In genomic region chr1:40380990-40381389, GRCm38 (mm10) we compare ENCODE assay signal across 22 mouse cellular contexts. TPM values are rescaled to one million over a fixed set of nuclear protein-coding genes. Genes with fewer than 3 reads are reported as not detected.
DNase-seq lines count a peak whose midpoint lies in the region; ATAC-seq and TF ChIP-seq lines count a peak whose summit lies in the region.
"Had no signal": no experiment of that assay in that cellular context is flagged by ENCODE, and none has a peak within 500 bp of the region (broad histone marks: within the 10 kb centered on the region; RNA-seq: fewer than 3 reads in every experiment).

No protein-coding gene starts in this region.

- TF ChIP-seq POLR2A in thymus, adult 2 months (IDR thresholded peaks at IDR 0.05; ENCODE audit: control insufficient read depth, extremely low read depth, insufficient read depth, low read length, poor library complexity) = no peak

- 61% methylated on average over 11 of the region's 11 CpGs for WGBS in thymus, adult 2 months

- no peak for TF ChIP-seq CTCF in thymus, adult 2 months (IDR thresholded peaks at IDR 0.05; ENCODE audit: borderline replicate concordance, control insufficient read depth, extremely low read depth, insufficient read depth, low read length, poor library complexity)

- H3K4me1 ChIP-seq in thymus, adult 2 months (replicated peaks; ENCODE audit: control insufficient read depth, insufficient read depth, low read length) = peaks cover 9% of the 10 kb centered on the region
- H3K4me1 ChIP-seq: embryonic facial prominence, embryonic 12.5 days; forebrain, embryonic 12.5 days; liver, embryonic 13.5 days; midbrain, embryonic 15.5 days; stomach, embryonic 15.5 days had no signal

- no peaks in the 10 kb centered on the region for H3K27me3 ChIP-seq in thymus, adult 2 months (ENCODE audit: control insufficient read depth, insufficient read depth, low read length)
- H3K27me3 ChIP-seq: embryonic facial prominence, embryonic 12.5 days; forebrain, embryonic 12.5 days; liver, embryonic 13.5 days; midbrain, embryonic 15.5 days; stomach, embryonic 15.5 days had no signal

- H3K36me3 ChIP-seq in thymus, adult 2 months (ENCODE audit: control insufficient read depth, insufficient read depth, low read length) = no peaks in the 10 kb centered on the region
- H3K36me3 ChIP-seq: embryonic facial prominence, embryonic 12.5 days; forebrain, embryonic 12.5 days; liver, embryonic 13.5 days; midbrain, embryonic 15.5 days; stomach, embryonic 15.5 days had no signal

- H3K4me3 ChIP-seq in thymus, adult 2 months (ENCODE audit: control insufficient read depth, insufficient read depth, low read length) = no peak overlapping the region
- H3K4me3 ChIP-seq: embryonic facial prominence, embryonic 12.5 days; erythroblast, embryonic 14.5 days; forebrain, embryonic 12.5 days; liver, embryonic 13.5 days; midbrain, embryonic 15.5 days; stomach, embryonic 15.5 days had no signal

- ATAC-seq in erythroblast, adult 5-6 weeks (replicated peaks; ENCODE audit: low FRiP score, poor library complexity, severe bottlenecking) = no peak
- ATAC-seq: hindbrain, postnatal 0 days; midbrain, embryonic 15.5 days had no signal

- H3K27ac ChIP-seq in thymus, adult 2 months (ENCODE audit: control insufficient read depth, insufficient read depth, low read length) = no peak overlapping the region
- H3K27ac ChIP-seq: embryonic facial prominence, embryonic 12.5 days; forebrain, embryonic 12.5 days; hindbrain, postnatal 0 days; liver, embryonic 13.5 days; midbrain, embryonic 15.5 days; stomach, embryonic 15.5 days had no signal

- peak; percentile 18 for DNase-seq in thymus, adult 2 months
- no peak for DNase-seq in thymus, postnatal 10 days (ENCODE audit: low spot score in 2 of 2)
- DNase-seq in CD8-positive naive resting alpha-beta T cell, adult 2 months (ENCODE audit: low read depth in 2 of 2, low spot score in 2 of 2) = peak; percentile 40 to 57
- DNase-seq in induced T-regulatory cell, adult 2 months (ENCODE audit: low read depth) = peak; percentile 85
- peak; percentile 19 for DNase-seq in thymus, postnatal 4 days
- DNase-seq in right cerebral cortex, postnatal 10 days (ENCODE audit: low spot score in 2 of 2) = no peak
- DNase-seq: adrenal gland, adult 2 months; cerebellum, adult 18-20 months; cerebellum, postnatal 14 days; heart, postnatal 10 days; kidney, adult 11 months; kidney, postnatal 4 days; liver, embryonic 13.5 days; lung, adult 2 months had no signal

RNA-seq across cellular contexts. Expression of gene Il1rl1, which starts 48.4 kb away (rescaled TPM):
- polyA plus RNA-seq in thymus, adult 2 months (2012; rRNA removed) = 0.29 and 0.46 TPM in 2 replicates
- 9.6 and 12.1 TPM in 2 replicates for total RNA-seq in erythroblast, adult 5-6 weeks (2015; ENCODE audit: low replicate concordance)
- total RNA-seq in erythroblast, adult 5-6 weeks (2017; ENCODE audit: low replicate concordance) = 15.3 and 16.7 TPM in 2 replicates
- polyA plus RNA-seq: forebrain, embryonic 12.5 days; neural tube, embryonic 14.5 days had no signal

RNA-seq across cellular contexts. Expression of gene Il1rl2, which starts 56.6 kb away (rescaled TPM):
- 5.5 and 7.3 TPM in 2 replicates for polyA plus RNA-seq in thymus, adult 2 months (2012; rRNA removed)
- total RNA-seq in erythroblast, adult 5-6 weeks (2015; ENCODE audit: low replicate concordance) = 0.19 and 3.6 TPM in 2 replicates
- total RNA-seq in erythroblast, adult 5-6 weeks (2017; ENCODE audit: low replicate concordance) = 4.2 and 5.2 TPM in 2 replicates
- polyA plus RNA-seq: erythroblast, embryonic 14.5 days had no signal

Comparison
In these comparisons a context has a peak if more than half of its experiments do, and no peak if none do; other contexts are left out.
1. DNase-seq: peak in thymus, adult 2 months (single experiment), CD8-positive naive resting alpha-beta T cell, adult 2 months (2 of 2), induced T-regulatory cell, adult 2 months (single experiment) and thymus, postnatal 4 days (single experiment); none in thymus, postnatal 10 days (0 of 2) and right cerebral cortex, postnatal 10 days (0 of 2).